Mouse (Mus musculus) gastrocnemius, postnatal 25 days (tissue): ENCODE measurements at regions not wholly inside any gene's neighbourhood (a gene's known extent, or its start where the extent isn't known, plus 50 kb on each side); places are given as distances from the start of the nearest gene placed in this dataset.
A peak's percentile ranks its signal among the peaks of the same experiment; 100 is the strongest.
"Not testable (repeated sequence)": the region's sequence is repeated elsewhere in the genome, so short reads cannot be mapped to it uniquely, and the experiment has no call there.

Experiments
- DNase-seq: peaks from one replicate; pipeline ENCODE4 v3.0.0; 2022

DNA sequence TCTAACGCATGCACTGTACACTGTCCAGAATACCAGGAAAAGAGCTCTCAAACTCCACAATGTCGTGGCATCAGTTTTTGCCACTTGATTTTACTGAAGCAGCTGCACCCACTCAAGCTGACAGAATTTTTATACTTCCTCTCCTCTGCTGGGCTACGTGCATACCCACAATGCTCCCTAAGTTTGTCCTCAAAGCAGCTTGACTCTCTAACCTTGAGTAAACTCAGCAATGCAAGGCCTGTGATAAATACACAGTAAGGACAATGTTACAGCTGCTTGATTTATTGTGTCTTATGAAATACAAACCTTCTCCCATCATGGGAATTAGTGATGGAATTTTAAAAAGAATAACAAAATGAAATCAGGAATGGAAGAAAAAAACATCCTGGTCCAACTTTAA is 129.7 kb downstream of the Trmt11 start:
- DNase-seq = no peak

DNA sequence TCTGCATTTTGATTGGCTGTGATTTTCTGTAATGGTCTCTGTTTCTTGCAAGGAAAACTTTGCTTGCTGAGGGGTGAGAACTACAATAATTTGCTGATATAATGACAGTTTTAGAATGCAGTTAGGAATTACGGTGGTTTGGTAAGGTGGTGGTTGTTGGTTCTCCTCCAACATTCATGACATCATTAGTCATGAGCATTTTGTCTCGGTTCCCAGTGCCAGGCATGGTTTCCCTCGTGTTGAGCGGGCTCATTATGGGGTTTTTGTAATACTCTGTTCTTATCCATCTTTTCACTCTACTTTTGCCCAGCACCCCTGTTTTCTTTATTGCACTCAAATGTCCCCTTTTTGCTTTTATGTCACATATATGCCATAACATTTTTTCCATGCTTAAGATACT is 149.9 kb downstream of the Trmt11 start:
- DNase-seq = no peak

DNA sequence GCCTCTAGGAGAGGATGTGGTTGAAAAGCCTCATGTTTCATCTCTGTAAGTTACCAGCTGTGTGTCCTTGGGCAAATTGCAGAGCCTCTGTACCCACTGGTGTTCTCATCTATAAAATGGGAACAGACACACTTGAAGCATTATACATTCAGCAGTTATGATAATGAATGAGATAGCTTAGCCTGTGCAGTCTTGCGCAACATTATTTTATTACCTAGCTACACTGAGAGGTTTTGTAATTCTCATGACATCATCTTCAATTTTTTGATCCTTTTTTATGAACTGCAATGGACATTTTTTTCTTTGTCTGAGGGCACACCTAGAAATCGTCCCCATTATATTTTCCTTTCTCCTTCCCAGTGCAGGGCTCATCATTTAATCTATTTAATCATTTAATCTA is 153.5 kb downstream of the Trmt11 start:
- DNase-seq = no peak

DNA sequence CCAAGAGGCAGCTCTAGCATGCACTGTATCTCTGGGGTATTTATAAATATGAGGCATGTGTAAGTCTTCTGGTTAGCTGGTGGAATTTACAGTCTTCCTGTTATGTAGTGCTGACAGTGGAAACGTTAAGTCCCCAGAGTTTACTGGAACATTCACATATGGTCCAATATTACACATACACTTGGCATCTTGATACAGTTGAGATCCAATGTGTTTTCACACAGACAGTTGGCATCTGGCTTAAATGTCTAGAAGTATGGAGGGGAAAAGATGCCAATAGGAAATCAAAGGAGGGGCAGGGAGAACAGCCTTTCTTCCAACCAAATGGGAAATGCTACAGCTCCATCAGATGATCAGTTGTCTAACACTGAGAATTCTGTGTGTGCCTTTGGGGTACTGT is 154.0 kb downstream of the Trmt11 start:
- no peak for DNase-seq

DNA sequence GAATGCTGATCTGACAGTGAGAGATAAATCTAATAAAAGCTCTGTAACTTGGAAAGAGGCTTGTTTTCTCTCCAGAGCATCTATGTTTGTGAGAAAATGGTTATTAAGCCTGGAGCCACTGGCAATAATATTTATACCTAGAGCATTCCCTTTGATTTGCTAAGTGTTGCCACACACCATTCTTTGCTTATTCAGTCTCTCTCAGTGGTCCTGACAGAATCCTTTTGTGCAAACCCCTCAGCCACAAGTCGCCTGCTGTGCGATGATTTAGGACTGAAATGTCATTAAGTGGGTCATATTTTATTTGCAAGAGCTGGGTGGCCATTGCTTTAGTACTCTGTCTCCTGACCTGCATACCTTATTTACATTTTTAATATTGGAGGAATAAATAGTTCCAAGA is 160.7 kb downstream of the Trmt11 start:
- DNase-seq = no peak

DNA sequence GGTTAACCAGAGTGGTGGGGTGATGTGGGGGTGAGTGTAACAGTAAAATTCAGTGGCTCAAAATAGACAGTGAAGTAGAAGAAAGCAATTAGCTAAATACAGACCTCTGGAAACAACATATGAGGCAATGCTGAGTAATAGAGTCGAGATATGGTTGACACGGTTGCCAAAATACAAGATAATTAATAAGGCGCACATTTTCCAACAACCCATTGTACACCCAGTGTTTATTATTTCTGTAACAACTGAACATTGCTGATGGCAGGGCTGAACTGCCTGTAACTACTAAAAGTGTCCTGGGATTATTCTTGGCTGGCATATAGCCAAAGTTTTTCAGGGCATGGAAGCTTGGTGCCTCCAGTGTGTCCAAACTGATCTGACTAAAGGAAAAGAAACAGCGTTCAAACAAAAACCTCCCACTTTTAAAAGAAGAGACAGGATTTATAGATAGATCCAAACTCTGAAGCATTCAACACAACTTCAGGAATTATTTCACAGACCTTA is 174.1 kb downstream of the Trmt11 start:
- DNase-seq = no peak

DNA sequence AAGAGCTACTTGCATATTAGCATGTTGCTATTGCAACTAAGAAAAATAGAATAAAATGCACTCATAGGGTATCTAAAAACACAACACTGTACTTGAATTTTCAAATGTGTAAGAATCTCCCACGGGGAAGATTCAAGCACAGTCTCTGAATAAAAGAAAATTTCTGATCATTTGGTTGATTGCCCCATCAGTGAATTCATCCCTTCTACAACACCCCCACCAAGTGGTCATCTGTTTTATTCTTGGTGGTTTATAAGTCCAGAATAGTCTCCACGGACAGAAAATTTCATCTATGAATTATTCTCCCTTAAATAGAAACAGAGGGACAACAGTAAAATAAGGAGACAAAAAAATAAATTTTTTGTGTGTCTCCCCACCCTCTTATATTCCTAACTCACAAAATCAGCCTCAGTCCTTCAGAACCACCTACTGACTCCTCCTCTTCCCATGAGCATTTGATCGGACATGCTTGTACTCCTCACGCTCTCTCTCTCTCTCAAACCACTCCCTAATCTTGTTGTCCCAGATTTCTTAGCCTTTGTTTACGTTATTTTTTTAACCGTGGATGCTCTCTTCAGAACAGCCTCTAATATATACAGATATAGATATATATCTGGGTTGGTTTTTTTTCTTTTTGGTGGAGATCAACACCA is 181.0 kb downstream of the Trmt11 start:
- no peak for DNase-seq

DNA sequence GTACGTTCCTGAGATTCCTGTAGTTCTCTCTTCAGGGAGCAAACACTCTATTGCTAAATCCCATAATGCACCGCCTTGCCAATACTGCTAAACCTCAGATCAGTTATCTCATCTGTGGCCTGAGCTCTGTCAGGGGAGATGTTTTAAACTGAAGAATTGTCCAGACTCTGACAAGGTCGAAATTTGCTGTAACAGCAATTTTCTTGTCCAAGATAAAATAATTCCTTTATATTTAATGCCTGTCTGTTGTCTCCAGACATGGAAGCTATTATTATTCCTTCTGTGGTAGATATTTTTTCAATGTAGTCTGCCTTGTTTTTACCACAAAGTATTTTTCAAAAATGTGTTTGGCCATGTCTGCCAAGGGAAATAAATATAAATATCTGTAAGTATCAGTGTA is 184.2 kb downstream of the Trmt11 start:
- DNase-seq = no peak

DNA sequence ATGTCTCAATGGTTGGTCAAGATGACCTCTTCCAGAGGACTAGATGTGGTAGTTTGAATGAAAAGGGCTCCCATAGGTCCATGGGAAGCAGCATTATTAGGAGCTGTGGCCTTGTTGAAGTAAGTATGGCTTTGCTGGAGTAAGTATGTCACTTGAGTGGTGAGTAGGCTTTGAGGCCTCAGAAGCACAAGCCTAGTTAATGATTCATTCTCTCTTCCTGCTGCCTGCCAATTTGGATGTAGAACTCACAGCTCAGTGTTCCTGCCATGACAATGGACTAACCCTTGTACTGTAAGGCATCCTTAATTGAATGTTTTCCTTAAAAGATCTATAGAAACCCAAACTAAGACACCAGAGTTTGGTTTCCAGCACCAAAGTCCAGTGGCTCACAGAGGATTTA is 188.8 kb downstream of the Trmt11 start:
- DNase-seq = no peak

DNA sequence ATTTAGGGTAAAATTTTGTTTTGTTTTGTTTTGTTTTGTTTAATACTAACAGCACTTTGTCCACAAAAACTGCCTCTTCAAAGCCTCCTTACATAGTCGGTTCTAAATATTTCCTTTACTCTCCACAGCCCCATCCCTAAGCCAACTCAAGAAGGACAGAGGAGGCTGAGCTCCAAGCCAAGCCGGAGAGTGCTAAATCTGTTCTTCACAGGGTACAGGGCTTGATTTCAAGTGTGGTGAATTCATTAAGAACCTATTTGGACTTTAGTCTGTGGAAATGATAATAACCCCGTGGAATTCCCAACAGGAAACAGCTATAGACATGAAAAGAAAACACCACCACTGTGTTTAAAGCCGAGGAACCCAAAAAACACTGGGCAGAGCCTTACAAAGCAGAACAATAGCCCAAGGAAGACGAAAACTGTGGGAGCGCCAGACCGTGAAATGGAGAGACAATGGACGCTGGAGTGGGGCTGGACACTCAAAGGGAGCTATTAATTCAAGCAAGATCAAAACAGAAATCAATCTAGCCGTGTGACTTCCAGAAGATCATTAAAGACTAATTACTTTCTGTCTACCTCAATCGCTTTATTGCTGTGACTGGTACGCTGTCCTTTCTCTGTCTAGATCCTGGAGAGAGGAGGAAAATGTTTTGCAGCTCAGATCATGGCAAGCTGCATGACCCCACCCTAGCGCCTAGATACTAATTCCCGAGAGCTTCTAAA is 194.7 kb downstream of the Trmt11 start:
- DNase-seq = no peak

DNA sequence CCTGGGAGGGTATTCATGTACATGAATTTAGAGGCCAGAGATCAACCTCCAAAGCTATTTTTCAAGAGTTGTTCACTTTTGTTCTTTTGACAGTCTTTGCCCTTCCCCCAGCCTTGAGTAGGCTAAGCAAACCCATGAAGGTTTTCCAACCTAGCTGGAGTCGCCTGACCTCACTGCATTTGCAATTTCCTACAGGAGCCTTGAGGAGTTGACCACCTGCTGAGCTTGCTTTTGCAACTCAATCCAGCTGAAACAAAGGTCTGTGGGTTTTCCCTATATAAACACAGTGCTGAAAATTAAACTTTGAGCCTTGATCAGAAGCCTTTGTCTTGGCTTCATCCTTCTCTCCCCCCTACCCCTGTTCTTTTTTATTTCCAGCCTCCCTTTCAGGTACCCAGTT is 170.2 kb upstream of the Cenpw start:
- DNase-seq = no peak

DNA sequence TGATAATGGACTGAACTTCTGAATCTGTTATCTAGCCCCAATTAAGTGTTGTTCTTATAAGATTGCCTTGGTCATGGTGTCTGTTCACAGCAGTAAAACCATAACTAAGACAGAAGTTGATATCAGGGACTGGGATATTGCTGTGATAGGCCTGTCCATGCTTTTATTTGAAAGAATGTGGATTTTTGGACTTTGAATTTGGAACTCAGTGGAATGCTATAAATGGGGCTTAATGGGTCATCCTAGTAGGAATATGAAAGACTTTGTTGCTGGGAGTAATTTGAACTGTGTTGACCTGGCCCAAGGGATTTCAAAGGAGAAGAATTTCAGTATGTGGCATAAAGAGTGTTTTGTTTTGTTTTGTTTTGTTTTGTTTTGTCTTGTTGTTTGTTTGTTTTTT is 160.5 kb upstream of the Cenpw start:
- not testable (repeated sequence) for DNase-seq

DNA sequence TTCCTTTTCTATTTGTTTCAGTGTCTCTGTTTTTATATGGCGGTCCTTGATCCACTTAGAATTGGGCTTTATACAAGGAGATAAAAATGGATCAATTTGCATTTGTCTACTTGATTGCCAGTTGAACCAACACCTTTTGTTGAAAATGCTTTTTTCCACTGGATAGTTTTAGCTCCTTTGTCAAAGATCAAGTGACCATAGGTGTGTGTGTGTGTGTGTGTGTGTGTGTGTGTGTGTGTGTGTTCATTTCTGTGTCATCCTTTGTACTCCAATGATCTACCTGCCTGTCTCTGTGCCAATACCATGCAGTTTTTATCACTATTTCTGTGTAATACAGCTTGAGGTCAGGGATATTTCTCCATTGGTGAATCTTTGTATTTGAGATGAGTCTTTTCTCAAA is 158.7 kb upstream of the Cenpw start:
- DNase-seq = peak; percentile 34

DNA sequence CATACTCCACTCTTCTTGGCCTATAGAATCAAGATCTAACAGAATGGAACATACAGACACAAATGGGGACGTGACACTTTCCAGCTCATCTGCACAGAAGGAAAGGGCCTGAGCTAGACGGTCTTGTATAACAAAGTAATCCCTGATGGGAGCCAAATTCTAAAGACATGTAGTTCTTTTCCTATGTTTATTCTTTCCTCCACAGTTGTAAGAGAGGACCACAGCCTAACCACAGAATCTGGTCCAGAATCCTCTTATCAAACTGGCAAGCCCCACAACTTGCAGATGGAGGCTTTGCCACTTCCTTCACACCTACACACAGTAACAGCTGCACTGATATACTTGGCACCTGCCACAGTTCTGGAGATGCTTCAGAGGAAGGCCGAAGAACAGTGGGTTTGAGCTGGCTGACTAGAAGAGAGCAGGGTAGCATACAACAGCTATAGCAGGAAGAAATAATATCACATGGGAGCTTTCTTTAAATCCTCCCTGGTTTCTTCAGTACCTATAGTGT is 142.7 kb upstream of the Cenpw start:
- DNase-seq = no peak

DNA sequence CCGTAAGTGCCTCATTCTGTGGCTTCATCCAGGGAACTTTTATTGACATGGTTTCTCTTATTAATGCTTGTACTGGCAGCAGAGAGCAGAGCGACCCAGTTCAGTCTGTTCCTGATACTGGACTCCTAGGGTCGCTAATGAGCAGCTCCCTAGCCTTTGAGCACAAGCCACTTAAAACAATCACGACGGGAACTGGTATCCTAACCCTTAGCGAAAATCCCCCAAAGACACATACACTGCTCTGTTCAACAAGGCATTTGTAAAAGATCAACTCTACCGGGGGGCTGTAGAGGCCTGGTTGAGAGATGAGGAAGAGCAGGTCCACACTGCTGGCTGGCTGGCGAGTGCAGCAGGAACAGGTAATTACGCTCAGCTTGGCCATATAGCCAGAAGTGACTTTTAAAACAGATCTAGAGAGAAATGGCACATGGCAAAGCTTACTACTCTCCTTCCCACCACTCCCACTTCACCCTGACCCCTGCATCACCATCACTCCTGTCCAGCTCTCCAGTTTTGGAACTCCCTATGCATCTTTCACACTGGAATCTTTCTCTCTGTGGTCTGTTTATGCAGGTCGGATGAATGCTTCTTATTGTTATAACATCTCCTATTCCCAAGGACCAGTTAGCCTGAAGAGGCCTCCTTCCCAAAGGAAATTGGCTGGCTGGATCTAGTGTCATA is 128.1 kb upstream of the Cenpw start:
- DNase-seq = no peak

DNA sequence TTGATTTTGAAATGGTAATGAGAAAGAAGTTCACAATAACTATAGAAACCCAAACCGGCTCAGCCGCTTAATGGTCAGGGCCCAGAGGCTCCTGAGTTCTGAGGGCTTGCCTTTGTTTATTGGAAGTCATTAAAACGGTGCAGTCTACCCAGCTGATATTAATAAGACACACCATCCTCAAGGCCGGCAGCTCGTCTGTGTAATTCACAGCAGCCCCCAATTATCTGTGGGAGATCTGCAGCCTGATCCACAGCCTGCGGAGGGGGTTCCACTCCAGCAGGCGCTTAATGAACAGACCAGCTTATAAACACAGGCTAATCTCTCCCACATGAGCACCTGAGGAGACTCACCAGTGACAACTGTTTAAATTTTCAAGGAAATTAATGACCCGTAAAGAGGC is 127.5 kb upstream of the Cenpw start:
- DNase-seq = no peak

DNA sequence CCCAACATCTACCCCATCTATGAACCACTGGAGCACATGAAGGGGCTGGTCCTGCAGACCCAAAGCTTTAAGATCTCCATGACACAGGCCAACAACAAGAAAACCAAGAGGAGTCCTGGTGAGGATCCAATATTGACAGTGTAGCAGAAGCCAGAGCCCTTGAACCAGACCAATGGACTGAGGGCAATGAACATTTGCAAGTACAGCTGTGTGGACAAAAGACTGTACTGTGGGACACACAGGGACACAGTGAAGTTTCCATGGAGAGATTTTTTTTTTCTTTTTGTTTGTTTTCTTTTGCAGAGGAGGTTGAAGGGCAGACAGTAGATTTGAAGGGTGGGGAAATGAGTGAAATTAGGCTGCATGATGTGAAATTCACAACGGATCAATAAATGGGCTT is 126.5 kb upstream of the Cenpw start:
- no peak for DNase-seq

DNA sequence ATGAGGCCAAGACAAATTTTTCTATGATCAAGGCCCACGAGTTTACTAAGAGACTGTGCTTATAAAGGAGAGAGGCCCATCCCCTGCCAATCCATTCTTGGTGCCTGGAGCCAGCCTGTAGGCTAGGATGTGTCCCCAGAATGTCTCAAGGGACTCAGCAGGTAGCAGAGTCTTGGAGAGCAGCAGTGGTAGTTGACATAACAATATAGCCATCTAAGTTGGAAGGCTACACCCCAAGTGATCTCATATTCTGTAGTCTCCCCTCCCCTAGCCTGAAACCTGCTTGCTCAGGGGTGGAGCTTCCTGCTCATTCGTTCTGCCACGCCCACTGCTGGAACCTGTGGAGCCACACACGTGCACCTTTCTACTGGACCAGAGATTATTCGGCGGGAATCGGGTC is 95.5 kb upstream of the Cenpw start:
- DNase-seq = not testable (repeated sequence)

DNA sequence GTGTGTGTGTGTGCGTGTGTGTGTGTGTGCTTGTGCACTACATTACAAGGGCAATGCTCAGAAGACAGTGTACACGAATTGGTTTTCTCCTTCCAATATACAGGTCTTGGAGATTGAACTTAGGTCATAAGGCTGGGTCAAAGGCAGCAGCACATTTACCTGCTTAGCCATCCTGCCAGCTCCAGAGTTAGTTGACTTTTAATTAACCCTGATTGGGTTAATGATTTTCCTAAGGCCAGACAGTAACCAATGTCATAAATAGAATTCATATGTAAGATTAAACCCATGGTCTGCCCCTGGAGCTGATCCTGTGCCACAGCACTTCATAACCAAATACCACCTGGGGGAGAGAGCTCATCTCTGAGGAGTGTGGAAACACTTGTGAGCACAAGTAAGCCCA is 81.3 kb upstream of the Cenpw start:
- DNase-seq = no peak

DNA sequence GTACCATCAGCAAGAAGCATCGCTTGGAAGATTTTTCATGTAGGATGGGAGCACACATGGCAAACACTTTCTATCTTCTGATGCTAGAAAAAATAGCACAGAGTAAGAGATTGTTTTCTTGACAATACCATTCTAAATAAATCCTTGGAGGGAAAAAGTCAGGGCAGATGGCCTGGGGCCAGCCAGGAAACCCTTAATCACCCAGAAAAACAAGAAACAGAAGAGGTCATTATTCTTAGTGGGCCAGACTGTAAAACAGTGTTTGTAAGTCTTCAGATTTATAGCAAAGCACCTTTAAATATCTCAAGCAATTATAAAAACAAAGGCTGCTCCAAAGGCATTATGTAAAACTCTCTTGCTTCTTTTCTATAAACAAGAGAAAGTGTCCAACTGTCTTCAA is 80.1 kb upstream of the Cenpw start:
- DNase-seq = no peak

DNA sequence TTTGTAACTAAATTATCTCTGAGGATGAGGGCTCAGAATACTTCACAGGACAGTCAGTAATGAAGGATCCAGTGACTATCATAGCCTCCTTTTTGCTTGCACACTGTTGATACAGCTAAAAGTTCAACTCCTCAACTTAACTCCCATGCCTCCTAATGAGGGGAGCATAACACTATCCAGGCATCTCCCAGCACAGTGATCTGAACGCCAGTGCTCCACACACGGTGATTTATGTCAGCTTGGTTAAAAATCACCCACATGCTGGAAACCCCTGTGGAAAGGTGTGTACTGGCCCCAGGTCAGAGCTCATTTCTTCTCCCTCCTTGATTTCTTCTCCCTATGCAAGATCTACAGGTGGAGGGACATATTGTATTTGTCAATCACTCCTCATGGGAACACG is 79.6 kb upstream of the Cenpw start:
- DNase-seq = no peak

DNA sequence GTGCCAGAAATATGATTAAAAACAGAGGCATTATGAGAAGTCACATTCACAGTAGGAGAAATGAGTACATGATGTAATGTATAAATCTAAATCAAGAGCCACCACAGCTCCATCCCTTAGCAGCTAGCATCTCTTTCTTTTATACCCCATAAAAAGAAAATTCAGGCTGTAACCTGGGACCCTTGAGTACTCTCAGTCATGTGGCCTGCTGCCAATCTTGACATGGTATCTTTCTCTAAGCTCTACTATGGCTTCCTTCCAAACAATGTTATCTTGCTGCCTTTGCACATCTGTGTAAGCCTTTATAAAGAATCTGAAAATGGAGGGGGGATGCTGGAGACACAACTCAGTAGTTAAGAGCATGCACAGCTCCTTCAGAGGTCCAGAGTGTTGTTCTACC is 78.6 kb upstream of the Cenpw start:
- DNase-seq = no peak

DNA sequence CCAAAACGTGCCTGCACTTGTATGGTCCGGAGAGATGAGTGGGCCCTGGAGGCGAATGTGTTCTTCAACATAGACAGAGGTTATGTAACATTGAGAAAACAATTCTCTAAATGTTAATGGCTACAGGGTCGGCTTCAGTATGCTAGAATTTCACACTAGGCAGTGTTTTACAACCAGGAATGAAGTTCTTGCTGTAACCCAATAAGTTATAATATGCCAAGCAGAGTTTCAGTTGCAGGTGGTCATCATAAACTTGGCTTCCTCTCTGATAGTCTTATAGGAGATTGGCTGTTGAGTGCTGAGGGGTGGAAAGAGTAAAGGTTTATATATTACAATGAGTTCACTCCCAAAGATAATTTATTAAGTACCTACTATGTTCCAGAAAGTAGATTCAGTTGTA is 64.8 kb upstream of the Cenpw start:
- DNase-seq = no peak
